Mouse (Mus musculus) heart, postnatal 0 days (tissue): ENCODE data around the gene Nynrin. TPM values are rescaled to one million over a fixed set of nuclear protein-coding genes. Genes with fewer than 3 reads are reported as not detected.

Experiments
- ATAC-seq: fragments of 200-750 bp; cut with Nextera tagmentation; 2 replicates; pipeline ENCODE4 v1.8.0; 2017; ENCODE audit warnings: low read depth, moderate number of reproducible peaks, moderate library complexity; ENCODE audit not compliant: insufficient read depth
- DNase-seq: peaks from one replicate; pipeline ENCODE4 v3.0.0-alpha.2; 2016; ENCODE audit warnings: low spot score
- H3K27ac ChIP-seq: fragments of 300-500 bp; sonication (generic); 2 replicates; pipeline ENCODE4 v1.5.1; 2014; ENCODE audit warnings: low read depth, mild to moderate bottlenecking
- H3K27me3 ChIP-seq: fragments of 300-500 bp; sonication (generic); 2 replicates; pipeline ENCODE4 v1.6.1; 2014; ENCODE audit warnings: low read length, mixed read lengths; ENCODE audit not compliant: control insufficient read depth, insufficient read depth
- H3K36me3 ChIP-seq: fragments of 300-500 bp; sonication (generic); replicated peaks from 2 replicates; pipeline ENCODE4 v1.6.1; 2014; ENCODE audit warnings: low read length, mixed read lengths; ENCODE audit not compliant: control insufficient read depth, insufficient read depth
- H3K4me1 ChIP-seq: fragments of 300-500 bp; sonication (generic); 2 replicates; pipeline ENCODE4 v1.6.1; 2014; ENCODE audit warnings: antibody characterized with exemption; ENCODE audit not compliant: control insufficient read depth, insufficient read depth
- H3K4me2 ChIP-seq: fragments of 300-500 bp; sonication (generic); 2 replicates; pipeline ENCODE4 v1.6.1; 2014; ENCODE audit warnings: low read depth, mild to moderate bottlenecking, low read length, moderate library complexity
- H3K4me3 ChIP-seq: fragments of 300-500 bp; sonication (generic); 2 replicates; pipeline ENCODE4 v1.5.1; 2014; ENCODE audit warnings: low read depth, low read length
- H3K9ac ChIP-seq: fragments of 300-500 bp; sonication (generic); replicated peaks from 2 replicates; pipeline ENCODE4 v1.6.1; 2014; ENCODE audit warnings: low read depth, low read length, mixed read lengths
- H3K9me3 ChIP-seq: fragments of 300-500 bp; sonication (generic); replicated peaks from 2 replicates; pipeline ENCODE4 v1.6.1; 2016; ENCODE audit warnings: low read length; ENCODE audit not compliant: control insufficient read depth
- CTCF ChIP-seq: IDR thresholded peaks from 2 replicates; pipeline ENCODE4 v1.5.1; 2016; ENCODE audit warnings: antibody characterized with exemption, control low read depth, low read depth
- EP300 ChIP-seq: IDR thresholded peaks from 2 replicates; pipeline ENCODE4 v1.6.1; 2016; ENCODE audit warnings: antibody characterized with exemption, low read depth
- WGBS: fragments of 180-500 bp; shearing (Covaris S2); extraction: QIAGEN DNeasy Blood & Tissue Kit; methylation state at CpG from one replicate; pipeline ENCODE4 v1.1.7; 2014; 5-methylcytosine and 5-hydroxymethylcytosine counted together
- polyA plus RNA-seq: library from polyadenylated mRNA; unstranded; fragments of >200 nt; fragmentation: Nextera tagmentation; extraction: Ambion mirVana; gene quantifications from 2 replicates; pipeline ENCODE4 v1.2.1, GENCODE M21; 2015
- total RNA-seq: library from RNA; depleted of rRNA; stranded (reverse); fragments of >200 nt; gene quantifications from 2 replicates; pipeline ENCODE4 v1.2.3, GENCODE M21; 2014; ENCODE audit warnings: low replicate concordance

Gene Nynrin
- total and polyA plus RNA-seq, 2 experiments from 2014 or later = 3.9 to 27.6 TPM

DNA sequence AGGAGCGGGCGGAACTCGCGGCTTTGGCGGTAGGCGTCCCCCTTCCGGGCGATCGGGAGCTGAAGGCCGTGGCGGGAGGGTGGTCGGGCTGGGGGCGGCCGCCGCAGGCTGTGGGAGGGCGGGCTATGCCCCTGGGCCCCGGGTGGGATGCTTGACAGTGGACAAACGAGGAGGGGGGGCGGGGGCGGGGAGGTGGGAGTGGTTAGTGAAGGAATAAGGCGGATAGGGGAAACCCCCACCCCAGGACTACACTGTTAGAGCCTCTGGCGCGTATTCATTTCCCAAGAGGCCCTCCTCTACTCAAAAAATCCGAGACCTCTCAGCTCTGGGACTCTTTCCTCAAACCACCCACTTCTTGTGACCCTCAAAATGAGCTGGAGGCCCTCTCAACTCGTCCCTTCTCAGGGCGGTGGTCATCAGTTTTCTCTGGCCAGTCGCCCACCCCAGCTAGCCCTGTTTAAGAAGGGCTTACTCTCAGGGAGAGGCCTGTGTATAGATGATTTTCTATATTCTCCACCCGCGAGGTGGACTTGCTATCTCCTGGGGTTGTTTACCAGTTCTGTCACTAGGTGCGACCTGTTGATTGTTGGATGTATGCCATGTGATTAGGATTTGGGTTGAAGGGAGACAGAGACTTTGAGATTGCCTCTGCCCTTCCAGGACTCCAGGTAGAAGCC is 31.4 kb downstream of the Nynrin start:
- H3K36me3 ChIP-seq = peaks cover 39% of the 10 kb centered on the region
- TF ChIP-seq EP300 = no peak
- no peak for TF ChIP-seq CTCF
- H3K9me3 ChIP-seq = no peaks in the 10 kb centered on the region
- peak; percentile 19; the same call in 1 of the 2 replicates for ATAC-seq
- peak overlapping the region; percentile 83 for H3K4me3 ChIP-seq
- peak; percentile 39 for DNase-seq
- H3K9ac ChIP-seq = peak overlapping the region; percentile 85
- H3K27me3 ChIP-seq = no peaks in the 10 kb centered on the region
- peak overlapping the region; percentile 92 for H3K27ac ChIP-seq
- H3K4me2 ChIP-seq = peak overlapping the region; percentile 86
- peaks cover 13% of the 10 kb centered on the region; the same call in 1 of the 2 replicates for H3K4me1 ChIP-seq
- WGBS = under 1% methylated on average over 21 of the region's 30 CpGs

DNA sequence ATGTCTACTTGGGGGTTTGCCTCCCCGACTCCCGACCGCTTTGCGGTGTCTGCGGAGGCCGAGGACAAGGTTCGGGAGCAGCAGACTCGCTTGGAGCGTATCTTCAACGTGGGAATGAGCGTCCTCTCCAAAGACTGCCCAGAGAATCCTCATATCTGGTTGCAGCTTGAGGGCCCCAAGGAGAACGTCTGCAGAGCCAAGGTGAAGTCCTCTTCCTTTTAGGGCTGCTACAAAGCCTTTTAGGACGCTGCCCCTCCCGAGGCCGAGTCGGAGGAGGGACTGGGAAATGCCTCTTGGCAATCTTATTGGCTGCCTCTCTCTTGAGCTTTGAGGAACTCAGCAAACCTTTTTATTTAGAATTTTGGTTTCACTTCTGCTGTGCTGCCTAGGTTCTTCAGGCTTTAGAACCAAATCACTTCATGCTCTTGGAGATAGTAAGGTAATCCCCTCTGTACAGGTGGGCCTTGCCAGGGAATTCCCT is 32.0 kb downstream of the Nynrin start:
- TF ChIP-seq EP300 (no peak), CTCF (no peak)
- DNase-seq = peak; percentile 33
- peak overlapping the region; percentile 86 for H3K4me2 ChIP-seq
- no peaks in the 10 kb centered on the region for H3K27me3 ChIP-seq
- H3K9ac ChIP-seq = peak overlapping the region; percentile 85
- 4% methylated on average over 16 of the region's 16 CpGs for WGBS
- H3K4me1 ChIP-seq = peaks cover 13% of the 10 kb centered on the region; the same call in 1 of the 2 replicates
- H3K36me3 ChIP-seq = peaks cover 45% of the 10 kb centered on the region
- no peak for ATAC-seq
- H3K4me3 ChIP-seq = peak overlapping the region; percentile 83
- no peaks in the 10 kb centered on the region for H3K9me3 ChIP-seq
- H3K27ac ChIP-seq = peak overlapping the region; percentile 92

DNA sequence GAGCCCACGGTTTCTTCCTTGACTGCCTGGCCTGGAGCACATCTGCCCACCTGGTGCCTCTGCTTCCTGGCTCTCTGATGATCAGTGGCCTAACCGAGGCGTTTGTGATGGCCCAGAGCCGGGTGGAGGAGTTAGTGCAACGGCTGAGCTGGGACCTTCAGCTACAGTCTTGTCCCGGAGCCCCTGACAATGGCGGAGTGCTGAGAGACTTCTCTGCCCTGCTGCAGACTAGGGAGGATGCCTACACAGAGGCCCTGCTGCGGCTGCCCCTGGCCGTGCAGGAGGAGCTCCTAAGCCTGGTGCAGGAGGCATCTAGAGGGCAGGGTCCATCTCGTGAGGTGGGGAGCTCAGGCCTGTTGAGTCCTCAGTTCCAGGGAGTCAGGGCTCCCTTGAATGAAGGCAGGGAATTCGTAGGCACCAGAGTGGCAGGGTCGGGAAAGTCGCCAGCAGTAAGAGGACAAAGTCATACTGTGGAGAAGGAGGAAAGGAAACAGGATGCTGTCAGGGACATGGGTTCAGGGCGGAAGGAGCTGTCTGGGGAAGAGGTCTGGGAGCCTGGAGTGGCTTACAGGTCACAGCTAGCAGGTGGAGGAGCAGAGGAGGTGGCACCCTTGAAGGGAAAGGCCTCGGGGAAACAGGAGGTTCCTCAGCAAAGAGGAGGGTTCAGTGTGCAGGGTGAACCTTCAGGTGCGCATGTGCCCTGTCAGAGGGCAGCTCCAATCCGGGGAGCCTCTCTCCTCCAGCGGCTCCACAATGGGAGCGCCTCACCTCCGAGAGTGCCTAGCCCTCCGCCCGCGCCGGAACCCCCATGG is 33.0 kb downstream of the Nynrin start:
- TF ChIP-seq CTCF (no peak), EP300 (no peak)
- no peak overlapping the region for H3K27ac ChIP-seq
- H3K9ac ChIP-seq = 0 out of 2 replicates have a peak overlapping the region, but pooled peaks have one; percentile 20
- H3K27me3 ChIP-seq = no peaks in the 10 kb centered on the region
- H3K36me3 ChIP-seq = peaks cover 55% of the 10 kb centered on the region
- ATAC-seq = no peak
- H3K4me3 ChIP-seq = no peak overlapping the region
- H3K4me2 ChIP-seq = peak overlapping the region; percentile 86; the same call in 1 of the 2 replicates
- DNase-seq = no peak
- H3K4me1 ChIP-seq = peaks cover 13% of the 10 kb centered on the region; the same call in 1 of the 2 replicates
- 74% methylated on average over 24 of the region's 24 CpGs for WGBS
- no peaks in the 10 kb centered on the region for H3K9me3 ChIP-seq

DNA sequence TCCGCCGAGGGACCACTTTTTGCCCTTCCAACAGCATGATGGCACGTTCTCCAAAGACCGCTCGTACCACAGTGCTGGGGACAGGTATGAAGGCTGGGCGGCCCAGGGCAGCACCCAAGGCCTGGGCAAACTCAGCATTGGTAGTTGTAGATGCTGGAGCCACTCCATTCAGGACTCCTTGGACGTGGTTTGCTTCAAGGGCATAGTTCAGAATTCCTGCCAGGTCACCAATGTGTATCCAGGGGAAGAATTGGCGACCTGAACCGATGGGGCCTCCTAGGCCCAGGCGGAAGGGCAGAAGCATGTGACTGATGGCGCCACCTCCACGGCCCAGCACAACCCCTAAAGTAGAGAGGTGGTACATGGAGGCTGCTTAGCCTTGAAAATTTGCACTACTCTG is 43.9 kb downstream of the Nynrin start:
- ATAC-seq = no peak

DNA sequence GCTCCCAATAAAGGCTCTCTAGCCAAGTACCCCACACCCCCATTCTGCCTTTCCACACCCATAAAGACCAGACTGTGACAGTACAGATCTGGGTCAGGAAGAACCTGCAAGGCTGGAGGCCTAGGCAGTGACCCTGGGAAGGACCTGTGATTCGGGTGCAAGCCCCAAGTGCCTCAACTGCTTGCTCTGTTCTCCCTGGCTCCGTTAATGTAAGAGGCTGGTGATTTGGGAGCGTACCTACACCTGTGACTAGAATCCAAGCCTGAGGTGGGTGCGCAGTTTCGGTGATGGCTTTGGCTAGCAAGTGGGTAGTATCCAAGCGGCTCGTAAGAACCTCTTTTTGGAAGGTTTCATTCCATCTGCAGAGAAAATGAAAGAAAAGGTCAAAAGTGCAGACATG is 45.1 kb downstream of the Nynrin start:
- peaks cover 36% of the 10 kb centered on the region for H3K36me3 ChIP-seq
- TF ChIP-seq EP300 (no peak), CTCF (no peak)
- ATAC-seq (no peak), DNase-seq (no peak)
- 90% methylated on average over 7 of the region's 7 CpGs for WGBS
- no peak overlapping the region for H3K9ac ChIP-seq
- no peak overlapping the region for H3K4me3 ChIP-seq
- no peaks in the 10 kb centered on the region for H3K9me3 ChIP-seq
- H3K27me3 ChIP-seq = no peaks in the 10 kb centered on the region
- H3K27ac ChIP-seq = 0 out of 2 replicates have a peak overlapping the region, but pooled peaks have one; percentile 83
- H3K4me1 ChIP-seq = peaks cover 6% of the 10 kb centered on the region
- no peak overlapping the region for H3K4me2 ChIP-seq

More for the DNA sequence above, 43.9 kb downstream of the Nynrin start:
- WGBS = 91% methylated on average over 12 of the region's 12 CpGs
- Histone ChIP-seq H3K4me3 (no peak overlapping the region), H3K36me3 (peaks cover 46% of the 10 kb centered on the region), H3K4me1 (peaks cover 6% of the 10 kb centered on the region), H3K9me3 (no peaks in the 10 kb centered on the region), H3K27ac (no peak overlapping the region), H3K4me2 (no peak overlapping the region), H3K27me3 (no peaks in the 10 kb centered on the region), H3K9ac (no peak overlapping the region)
- DNase-seq = no peak
- TF ChIP-seq CTCF = no peak
- no peak for TF ChIP-seq EP300
